Mouse (Mus musculus) Patski (cell line): ENCODE measurements around the gene Tbl3. TPM values are rescaled to one million over a fixed set of nuclear protein-coding genes. Genes with fewer than 3 reads are reported as not detected.
"Not testable (repeated sequence)": the region's sequence is repeated elsewhere in the genome, so short reads cannot be mapped to it uniquely, and the experiment has no call there.

Experiments
- ATAC-seq: fragments of 100-300 bp; one replicate; pipeline ENCODE4 v1.8.0; 2021
- CTCF ChIA-PET: fragments of 350-600 bp; sonication (Branson Sonifier 250); formaldehyde crosslinking; loops from one replicate; lab custom pipeline; 2022; ENCODE audit warnings: inconsistent platforms; lab: Charles Lee
- POLR2A ChIA-PET: fragments of 350-600 bp; sonication (Branson Sonifier 250); formaldehyde crosslinking; loops from one replicate; lab custom pipeline; 2022; ENCODE audit warnings: antibody characterized with exemption, inconsistent platforms; lab: Charles Lee
- DNase-seq: peaks from one replicate; pipeline ENCODE4 v3.0.0-alpha.2; 2011; ENCODE audit warnings: low read depth, low spot score
- H3K27me3 ChIP-seq: fragments of 371-371 bp; one replicate; pipeline ENCODE4 v1.5.1; 2021
- CTCF ChIP-seq: fragments of 100-300 bp; IDR thresholded peaks from one replicate; pipeline ENCODE4 v1.5.1; 2021
- in situ Hi-C: fragments of 300-500 bp; cut with MboI; formaldehyde crosslinking; loops from 3 replicates; pipeline ENCODE4 v1.11.1; 2018; ENCODE audit warnings: low pct_unique_long_range_greater_than_20kb, mixed read lengths
- polyA plus RNA-seq: library from polyadenylated mRNA; unstranded; gene quantifications from one replicate; pipeline ENCODE4 v1.2.3, GENCODE M21; 2021

Tbl3 gene
- polyA plus RNA-seq, 1 experiment from 2014 or later, result 66.1 TPM

DNA sequence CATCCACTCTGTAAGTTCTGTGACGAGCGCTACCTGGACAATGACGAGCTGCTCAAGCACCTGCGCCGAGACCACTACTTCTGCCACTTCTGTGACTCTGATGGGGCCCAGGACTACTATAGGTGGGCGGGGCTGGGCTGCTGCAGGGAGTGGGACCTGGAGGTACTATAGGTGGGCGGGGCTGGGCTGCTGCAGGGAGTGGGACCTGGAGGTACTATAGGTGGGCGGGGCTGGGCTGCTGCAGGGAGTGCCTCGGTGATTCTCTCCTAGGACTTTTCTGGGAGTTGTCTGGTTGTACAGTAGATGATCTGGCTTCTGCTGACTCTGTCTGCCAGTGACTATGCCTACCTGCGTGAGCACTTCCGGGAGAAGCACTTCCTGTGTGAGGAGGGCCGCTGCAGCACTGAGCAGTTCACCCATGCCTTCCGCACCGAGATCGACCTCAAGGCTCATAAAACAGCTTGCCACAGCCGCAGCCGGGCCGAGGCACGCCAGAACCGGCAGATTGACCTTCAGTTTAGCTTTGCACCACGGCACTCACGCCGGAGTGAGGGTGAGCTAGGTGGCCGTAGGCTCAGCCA lies 29.9 kb downstream of the Tbl3 start:
- ChIA-PET CTCF (interaction anchor here (0.6 kb wide), 1 partner anchor 9 kb away, joined by 3 read pairs; the partner anchor contains the start of gene Zfp598), POLR2A (no interaction called here)
- in situ Hi-C loops, result no loop called here
- no peaks in the 10 kb centered on the region for H3K27me3 ChIP-seq
- no peak for TF ChIP-seq CTCF
- ATAC-seq (no peak), DNase-seq (no peak)

DNA sequence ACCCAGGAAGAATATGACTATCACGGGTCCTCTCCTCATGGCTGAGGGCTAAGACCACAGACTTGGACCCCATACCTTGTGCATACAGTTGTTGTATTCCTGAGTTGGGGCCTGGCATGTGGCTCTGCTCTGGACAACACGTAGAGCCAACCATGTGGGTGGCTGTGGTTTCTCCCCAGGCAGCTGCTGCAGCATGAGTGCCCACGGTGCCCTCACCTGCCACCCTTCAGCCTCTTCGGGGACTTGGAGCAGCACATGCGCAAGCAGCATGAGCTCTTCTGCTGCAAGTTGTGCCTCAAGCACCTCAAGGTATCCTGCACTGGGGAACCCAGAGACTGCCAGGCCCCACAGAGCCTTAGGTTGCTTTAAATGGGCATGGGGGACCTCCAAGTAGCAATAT lies 30.6 kb downstream of the Tbl3 start:
- in situ Hi-C loops, result no loop called here
- ChIA-PET POLR2A (no interaction called here), CTCF (interaction anchor here (1.1 to 1.2 kb wide), 2 partner anchors 10 to 26 kb away, joined by 3 to 4 read pairs; no protein-coding TSS in a partner anchor)
- DNase-seq (no peak), ATAC-seq (no peak)
- no peaks in the 10 kb centered on the region for H3K27me3 ChIP-seq
- no peak for TF ChIP-seq CTCF

DNA sequence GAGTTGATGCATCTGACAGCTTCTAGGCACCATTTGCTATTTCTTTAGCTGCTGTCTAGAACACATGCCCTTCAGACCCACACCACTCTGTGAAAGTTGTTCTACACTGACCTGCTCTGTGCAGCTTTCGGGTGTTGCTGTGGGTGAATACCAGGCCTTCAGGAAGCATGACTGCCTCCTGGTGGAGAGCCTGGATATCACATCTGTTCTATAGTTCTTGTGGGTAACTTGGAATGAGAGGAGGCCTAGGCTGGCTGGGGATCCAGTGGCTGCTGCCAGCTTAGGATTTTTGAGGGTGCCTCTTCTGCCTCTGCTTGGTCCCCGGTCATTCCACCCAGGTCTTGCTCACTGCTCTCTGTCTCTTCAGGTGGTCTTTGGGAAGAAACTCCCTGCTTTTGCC lies 31.3 kb downstream of the Tbl3 start:
- CTCF ChIA-PET, result interaction anchor here (1.1 to 1.2 kb wide), 2 partner anchors 9 to 25 kb away, joined by 3 to 4 read pairs; no protein-coding TSS in a partner anchor
- no peak for ATAC-seq
- POLR2A ChIA-PET, result no interaction called here
- no peak for DNase-seq
- no peak for TF ChIP-seq CTCF
- in situ Hi-C loops, result no loop called here
- no peaks in the 10 kb centered on the region for H3K27me3 ChIP-seq

DNA sequence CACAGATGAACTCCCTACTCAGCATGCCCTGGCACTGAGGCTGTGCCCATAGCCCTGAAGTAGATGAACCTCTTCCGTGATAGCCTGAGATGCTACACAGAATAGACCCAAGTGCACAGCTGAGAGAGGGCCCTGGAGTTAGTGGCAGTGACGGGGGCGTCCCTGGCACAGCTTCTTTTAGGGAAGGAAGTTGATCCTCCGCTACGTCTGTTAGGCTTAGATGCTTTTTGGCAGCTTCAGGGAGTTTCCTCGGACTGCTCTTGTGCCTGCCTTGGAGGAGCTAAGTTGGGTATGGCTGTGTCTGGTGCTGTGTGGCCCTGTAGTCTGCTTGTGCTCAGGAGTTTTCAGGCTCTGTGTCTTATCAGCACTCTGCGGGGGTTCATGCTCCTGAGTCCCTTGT lies 33.2 kb downstream of the Tbl3 start:
- ChIA-PET CTCF (interaction anchor here (1.0 kb wide), 1 partner anchor 12 kb away, joined by 4 read pairs; no protein-coding TSS in a partner anchor), POLR2A (no interaction called here)
- TF ChIP-seq CTCF, result no peak
- H3K27me3 ChIP-seq, result no peaks in the 10 kb centered on the region
- DNase-seq (no peak), ATAC-seq (no peak)
- in situ Hi-C loops, result no loop called here

DNA sequence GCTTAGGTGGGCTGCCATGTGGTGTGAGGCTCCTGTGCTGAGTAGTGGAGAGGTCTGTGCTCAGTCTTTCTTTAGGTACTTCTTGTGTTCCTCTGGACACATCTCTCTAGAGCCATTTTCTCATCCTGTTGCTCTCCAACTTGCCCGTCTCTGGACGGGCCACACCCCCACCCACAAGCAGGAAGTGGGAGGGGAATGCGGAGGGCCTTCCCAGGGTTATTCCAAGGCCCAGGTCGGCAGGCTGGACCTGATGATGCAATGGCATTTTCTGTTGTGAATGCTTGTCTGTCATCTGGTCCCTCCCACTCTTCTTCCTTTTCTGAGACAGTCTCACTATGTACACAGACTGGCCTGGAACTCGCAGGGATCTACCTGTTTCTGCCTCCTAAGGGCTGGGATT lies 35.3 kb downstream of the Tbl3 start:
- DNase-seq, result no peak
- H3K27me3 ChIP-seq, result no peaks in the 10 kb centered on the region
- no peak for ATAC-seq
- in situ Hi-C loops, result no loop called here
- no peak for TF ChIP-seq CTCF
- CTCF ChIA-PET, result interaction anchor here (1.1 to 1.3 kb wide), 2 partner anchors 34 to 40 kb away, joined by 4 read pairs; partner anchors contain the start of genes Nthl1, Tbl3 and Tsc2
- POLR2A ChIA-PET, result no interaction called here

DNA sequence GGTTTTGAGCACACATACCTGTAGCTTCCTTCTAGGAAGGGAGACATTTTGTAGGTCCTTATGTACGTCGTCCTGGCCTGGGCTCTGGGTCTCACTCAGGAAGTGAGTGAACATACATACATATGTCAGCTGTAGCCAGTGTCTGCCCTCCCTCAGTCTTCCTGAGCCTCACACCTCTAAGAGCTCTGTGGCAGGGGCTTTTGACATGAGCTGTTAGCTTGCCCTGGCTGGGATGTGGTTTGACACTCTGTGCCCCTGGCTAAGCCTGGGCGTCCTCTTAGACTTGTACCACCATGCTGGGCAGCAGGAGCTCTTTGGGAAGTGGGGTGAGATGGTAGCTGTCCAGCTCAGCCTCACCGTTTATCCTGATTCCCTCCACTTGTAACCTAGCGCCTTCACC lies 36.1 kb downstream of the Tbl3 start:
- in situ Hi-C loops, result no loop called here
- H3K27me3 ChIP-seq, result no peaks in the 10 kb centered on the region
- no peak for TF ChIP-seq CTCF
- DNase-seq (no peak), ATAC-seq (no peak)
- ChIA-PET CTCF (interaction anchor here (1.1 to 1.7 kb wide), 4 partner anchors 35 to 133 kb away, joined by 3 to 4 read pairs (median 4); partner anchors contain the start of genes Nthl1, Tbl3 and Tsc2), POLR2A (interaction anchor here (1.1 to 2.0 kb wide), 2 partner anchors 19 to 50 kb away, joined by 3 to 7 read pairs; partner anchors contain the start of gene Syngr3)

DNA sequence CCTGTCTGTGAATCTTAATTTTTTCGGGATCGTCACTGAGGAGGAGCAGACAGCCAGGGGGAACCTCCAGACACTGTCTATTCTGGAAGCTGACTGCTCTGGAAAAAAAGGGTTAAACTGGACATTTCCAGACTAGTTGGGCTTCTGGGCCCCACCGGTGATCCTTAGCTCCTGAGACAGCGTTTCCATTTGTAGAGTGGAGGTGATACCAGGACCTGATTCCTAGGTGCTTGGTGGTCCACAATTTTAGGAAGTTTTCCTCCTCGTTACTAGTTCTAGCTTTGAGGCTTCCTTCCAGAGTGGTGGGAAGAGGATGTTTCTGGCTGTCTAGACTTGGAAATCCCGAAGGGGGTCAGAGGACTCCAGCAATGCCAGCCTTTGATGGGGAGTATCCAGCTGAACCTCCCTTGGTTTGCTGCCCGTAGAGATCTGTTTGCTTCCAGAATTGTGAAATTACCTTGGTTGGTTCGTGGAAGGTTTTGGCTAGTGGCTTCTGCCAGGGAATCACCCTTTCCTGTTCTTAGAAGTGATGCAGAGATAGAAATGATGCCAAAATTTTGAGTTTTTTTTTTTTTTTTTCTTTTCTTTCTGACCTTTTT lies 37.1 kb downstream of the Tbl3 start:
- POLR2A ChIA-PET, result interaction anchor here (0.8 to 2.0 kb wide), 9 partner anchors 15 to 197 kb away, joined by 3 to 7 read pairs (median 4); partner anchors contain the start of genes Nthl1, Syngr3, Tbl3 and Tsc2
- CTCF ChIA-PET, result interaction anchor here (1.1 to 1.7 kb wide), 5 partner anchors 19 to 198 kb away, joined by 3 to 5 read pairs (median 4); partner anchors contain the start of genes Nthl1 and Tsc2
- in situ Hi-C loops, result no loop called here
- TF ChIP-seq CTCF, result no peak
- ATAC-seq, result no peak
- H3K27me3 ChIP-seq, result no peaks in the 10 kb centered on the region
- DNase-seq, result no peak

DNA sequence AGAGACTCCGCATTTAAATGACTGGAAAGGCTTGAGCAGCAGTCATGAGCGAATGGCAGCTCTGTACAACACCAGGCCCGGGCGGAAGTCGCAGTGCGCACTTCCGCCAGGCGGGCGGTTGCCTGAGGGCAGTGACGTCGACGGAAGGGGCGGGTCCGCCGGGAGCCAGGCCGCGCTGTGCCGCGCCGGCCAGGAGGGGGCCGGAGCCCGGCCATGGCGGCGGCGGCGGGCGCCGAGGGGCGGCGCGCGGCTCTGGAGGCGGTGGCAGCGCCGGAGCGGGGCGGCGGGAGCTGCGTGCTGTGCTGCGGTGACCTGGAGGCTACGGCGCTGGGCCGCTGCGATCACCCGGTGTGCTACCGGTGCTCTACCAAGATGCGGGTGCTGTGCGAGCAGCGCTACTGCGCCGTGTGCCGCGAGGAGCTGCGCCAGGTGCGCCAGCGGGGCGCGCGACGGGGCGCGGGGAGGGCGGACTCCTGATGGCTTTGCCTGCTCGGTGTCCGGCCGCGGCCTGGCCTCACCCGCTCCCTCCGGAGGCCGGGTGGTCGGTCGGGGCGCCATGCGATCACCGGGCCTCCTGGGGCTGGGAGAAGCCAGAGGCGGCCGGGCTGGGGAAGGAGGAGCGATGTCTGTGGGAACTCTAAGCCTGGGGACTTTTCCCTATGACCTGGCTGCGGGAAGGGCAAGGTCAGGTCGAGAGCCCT lies 37.8 kb downstream of the Tbl3 start, which contains the start of gene Zfp598:
Zfp598 (plus strand) TSS at position 143 of the 701 bp plus-strand sequence.
- ATAC-seq (peak; percentile 85), DNase-seq (peak; percentile 51)
- H3K27me3 ChIP-seq, result no peaks in the 10 kb centered on the region
- TF ChIP-seq CTCF, result no peak
- CTCF ChIA-PET, result interaction anchor here (0.9 to 1.7 kb wide), 9 partner anchors 8 to 197 kb away, joined by 3 to 5 read pairs (median 3); partner anchors contain the start of genes Nthl1, Traf7 and Tsc2
- in situ Hi-C loops, result no loop called here
- POLR2A ChIA-PET, result interaction anchor here (0.7 to 2.0 kb wide), 9 partner anchors 12 to 197 kb away, joined by 3 to 7 read pairs (median 4); partner anchors contain the start of genes Nthl1, Syngr3, Tbl3 and Tsc2

DNA sequence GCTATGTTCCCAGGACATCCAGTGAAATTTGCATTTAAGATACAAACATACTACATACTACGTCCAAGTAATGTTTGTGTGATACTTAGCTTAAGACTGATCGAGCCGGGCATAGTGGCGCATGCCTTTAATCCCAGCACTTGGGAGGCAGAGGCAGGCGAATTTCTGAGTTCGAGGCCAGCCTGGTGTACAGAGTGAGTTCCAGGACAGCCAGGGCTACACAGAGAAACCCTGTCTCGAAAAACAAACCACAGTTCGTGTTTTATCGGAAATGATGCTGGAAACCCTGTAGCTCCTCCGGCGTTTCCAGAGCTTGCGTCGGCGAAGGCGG lies 38.3 kb downstream of the Tbl3 start:
- POLR2A ChIA-PET, result interaction anchor here (0.6 to 1.7 kb wide), 6 partner anchors 12 to 196 kb away, joined by 3 to 4 read pairs (median 4); partner anchors contain the start of gene Tbl3
- CTCF ChIA-PET, result interaction anchor here (0.9 to 2.9 kb wide), 9 partner anchors 8 to 197 kb away, joined by 3 to 14 read pairs (median 3); partner anchors contain the start of genes Nthl1, Traf7 and Tsc2
- DNase-seq, in situ Hi-C loops, ATAC-seq, H3K27me3 ChIP-seq: not testable (repeated sequence)

DNA sequence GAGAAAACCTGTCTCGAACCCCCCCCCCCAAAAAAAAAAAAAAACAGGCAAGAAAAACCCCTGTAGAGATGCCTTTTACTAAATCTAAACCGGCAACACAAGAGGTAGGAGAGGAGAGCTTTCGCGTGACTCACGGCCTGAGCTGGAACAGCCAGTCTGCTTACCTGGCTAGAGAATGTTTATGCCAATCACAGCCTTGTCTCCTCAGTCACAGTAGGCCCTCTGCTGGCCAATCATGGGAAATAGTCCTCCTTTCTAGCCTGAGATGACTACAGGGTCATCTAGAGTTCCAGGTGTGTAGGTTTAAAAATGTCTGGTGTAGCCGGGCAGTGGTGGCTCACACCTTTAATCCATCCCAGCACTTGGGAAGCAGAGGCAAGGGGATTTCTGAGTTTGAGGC lies 40.0 kb downstream of the Tbl3 start:
- no peaks in the 10 kb centered on the region for H3K27me3 ChIP-seq
- ATAC-seq (no peak), DNase-seq (no peak)
- POLR2A ChIA-PET, result interaction anchor here (1.0 kb wide), 1 partner anchor 10 kb away, joined by 3 read pairs; no protein-coding TSS in a partner anchor
- in situ Hi-C loops, result no loop called here
- CTCF ChIA-PET, result interaction anchor here (0.7 to 2.9 kb wide), 15 partner anchors 9 to 206 kb away, joined by 3 to 14 read pairs (median 3); partner anchors contain the start of genes Nthl1, Slc9a3r2 and Tsc2
- peak; percentile 86 for TF ChIP-seq CTCF

DNA sequence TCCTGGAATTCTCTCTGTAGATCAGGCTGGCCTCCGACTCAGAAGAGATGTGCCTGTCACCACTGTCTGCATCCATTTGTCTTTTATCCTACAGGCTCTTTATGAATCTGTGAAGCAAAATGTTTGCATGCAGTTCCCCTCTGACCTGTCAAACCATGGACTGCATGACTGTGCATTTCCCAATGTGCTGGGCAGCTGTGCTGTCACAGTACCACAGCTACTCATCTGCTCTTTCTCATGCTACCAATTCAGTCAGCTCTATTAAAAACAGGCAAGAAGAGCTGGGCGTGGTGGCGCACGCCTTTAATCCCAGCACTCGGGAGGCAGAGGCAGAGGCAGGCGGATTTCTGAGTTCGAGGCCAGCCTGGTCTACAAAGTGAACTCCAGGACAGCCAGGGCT lies 40.4 kb downstream of the Tbl3 start:
- H3K27me3 ChIP-seq, in situ Hi-C loops, DNase-seq, ATAC-seq: not testable (repeated sequence)
- ChIA-PET POLR2A (interaction anchor here (0.8 to 1.0 kb wide), 2 partner anchors 10 to 15 kb away, joined by 3 read pairs; no protein-coding TSS in a partner anchor), CTCF (interaction anchor here (0.7 to 2.9 kb wide), 12 partner anchors 9 to 137 kb away, joined by 3 to 14 read pairs (median 4); partner anchors contain the start of gene Slc9a3r2)
